Mouse (Mus musculus) megakaryocyte, embryonic 14.5 days (primary cell): ENCODE results near the gene Fgfr2. TPM values are rescaled to one million over a fixed set of nuclear protein-coding genes. Genes with fewer than 3 reads are reported as not detected.
"Not testable (repeated sequence)": the region's sequence is repeated elsewhere in the genome, so short reads cannot be mapped to it uniquely, and the experiment has no call there.

Source experiments
- H3K27me3 ChIP-seq: replicated peaks from 2 replicates; pipeline ENCODE3; 2012; ENCODE audit warnings: inconsistent platforms
- H3K36me3 ChIP-seq: replicated peaks from 2 replicates; pipeline ENCODE3; 2012; ENCODE audit warnings: low read length, inconsistent platforms, mixed read lengths
- H3K4me1 ChIP-seq: 2 replicates; pipeline ENCODE4 v1.6.1; 2012; ENCODE audit warnings: inconsistent platforms
- H3K4me3 ChIP-seq: replicated peaks from 2 replicates; pipeline ENCODE3; 2012; ENCODE audit warnings: moderate library complexity, mild to moderate bottlenecking, inconsistent platforms
- H3K9me3 ChIP-seq: 2 replicates; pipeline ENCODE4 v1.6.1; 2012; ENCODE audit warnings: inconsistent platforms
- FLI1 ChIP-seq: IDR thresholded peaks from 2 replicates; pipeline ENCODE4 v1.6.1; 2012; ENCODE audit warnings: low read length, inconsistent platforms, mixed read lengths
- GATA1 ChIP-seq: IDR thresholded peaks from 3 replicates; pipeline ENCODE4 v1.6.1; 2012; ENCODE audit warnings: mixed read lengths, low read length, inconsistent platforms, borderline replicate concordance
- polyA plus RNA-seq: library from polyadenylated mRNA; stranded (reverse); fragments of >175 nt; gene quantifications from 2 replicates; pipeline ENCODE4 v1.2.3, GENCODE M21; 2012; ENCODE audit warnings: low replicate concordance; ENCODE audit not compliant: insufficient read depth

Gene Fgfr2
- polyA plus RNA-seq, 1 experiment: 0.45 TPM

DNA sequence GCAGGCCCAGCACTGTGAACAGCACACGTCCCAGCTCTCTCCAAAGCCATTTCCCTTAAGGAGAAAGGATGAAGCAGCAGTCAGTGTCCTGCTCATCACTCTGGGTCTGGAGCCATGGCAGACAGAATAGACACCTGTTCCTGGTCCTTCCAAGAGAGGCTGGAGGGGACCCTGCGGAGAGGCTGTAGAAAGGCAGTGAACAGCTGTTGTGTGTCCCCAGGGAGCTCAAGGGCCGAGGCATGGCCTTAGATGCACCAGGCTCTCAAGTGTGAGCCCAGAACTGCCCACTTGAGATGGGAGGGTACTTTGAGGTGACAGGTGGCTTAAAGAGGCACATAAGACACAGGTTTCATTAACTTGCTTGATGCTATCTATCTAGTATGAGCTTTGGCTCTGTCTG is 20.6 kb downstream of the Fgfr2 start:
- TF ChIP-seq GATA1 (no peak), FLI1 (no peak)
- H3K4me3 ChIP-seq: no peak overlapping the region
- H3K9me3 ChIP-seq: no peaks in the 10 kb centered on the region
- H3K36me3 ChIP-seq: peaks cover 51% of the 10 kb centered on the region
- H3K4me1 ChIP-seq: peaks cover 65% of the 10 kb centered on the region
- H3K27me3 ChIP-seq: no peaks in the 10 kb centered on the region

DNA sequence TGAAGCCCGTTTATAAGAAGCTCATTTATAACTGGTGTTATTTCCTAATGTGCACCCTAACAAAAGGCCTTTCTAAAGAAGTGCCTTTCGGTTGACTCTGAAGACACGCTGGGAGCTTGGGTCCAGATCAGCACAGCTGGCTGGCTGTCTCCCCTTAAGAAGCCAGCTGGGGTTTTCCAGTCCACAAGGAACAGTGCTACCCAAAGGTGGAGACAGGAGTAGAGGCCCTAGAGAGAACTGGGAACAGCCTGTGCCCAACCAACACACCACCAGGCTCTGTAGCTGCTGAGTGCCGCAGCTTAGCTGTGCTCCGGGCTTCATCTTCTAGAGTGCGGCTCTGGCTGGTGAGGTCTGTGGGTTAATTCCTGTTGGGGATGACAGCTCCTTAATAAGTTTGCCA is 22.1 kb downstream of the Fgfr2 start:
- H3K4me3 ChIP-seq: no peak overlapping the region
- no peaks in the 10 kb centered on the region for H3K27me3 ChIP-seq
- no peaks in the 10 kb centered on the region for H3K9me3 ChIP-seq
- TF ChIP-seq FLI1 (no peak), GATA1 (no peak)
- H3K4me1 ChIP-seq: peaks cover 51% of the 10 kb centered on the region
- peaks cover 59% of the 10 kb centered on the region for H3K36me3 ChIP-seq

DNA sequence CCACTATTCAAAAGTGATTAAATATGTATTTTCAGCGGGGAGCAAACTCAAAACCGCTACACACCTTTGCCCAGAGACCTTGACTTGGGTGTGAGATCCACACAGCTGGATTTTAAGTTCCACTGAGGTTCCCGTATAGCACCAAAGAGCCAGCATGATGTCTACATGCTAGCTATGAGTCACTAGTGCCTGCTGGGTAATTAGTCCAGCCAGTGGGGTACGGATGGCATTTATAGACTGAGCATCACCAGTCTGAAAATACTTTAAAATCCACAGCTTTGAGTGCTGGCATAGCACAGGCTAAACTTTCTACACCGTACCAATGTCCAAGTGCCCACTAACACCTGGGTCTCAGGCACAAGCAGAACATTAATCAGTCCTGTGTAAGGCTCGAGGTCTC is 23.0 kb downstream of the Fgfr2 start:
- TF ChIP-seq GATA1: no peak
- TF ChIP-seq FLI1: no peak
- Histone ChIP-seq H3K36me3 (peaks cover 61% of the 10 kb centered on the region), H3K4me3 (no peak overlapping the region), H3K27me3 (no peaks in the 10 kb centered on the region), H3K9me3 (no peaks in the 10 kb centered on the region), H3K4me1 (peaks cover 48% of the 10 kb centered on the region)

DNA sequence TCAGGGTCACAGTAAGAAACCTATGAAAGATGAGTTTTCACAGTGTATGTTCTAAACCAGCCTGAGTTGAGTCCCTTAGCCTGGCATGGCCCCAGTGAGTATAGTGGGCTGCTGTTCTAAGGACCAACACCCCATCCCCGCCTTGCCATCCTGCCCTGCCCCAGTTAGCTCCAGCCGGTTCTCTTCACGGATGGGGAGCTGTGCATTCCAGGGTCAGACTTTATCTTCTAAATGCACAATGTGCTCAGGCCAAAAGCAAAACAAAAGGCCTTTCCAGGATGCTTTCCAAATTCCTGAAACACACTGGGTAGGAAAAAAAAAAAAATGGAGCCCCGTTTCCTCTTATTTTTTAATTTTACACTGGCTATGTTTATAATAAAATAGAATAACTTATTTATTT is 23.9 kb downstream of the Fgfr2 start:
- Histone ChIP-seq H3K27me3 (no peaks in the 10 kb centered on the region), H3K36me3 (peaks cover 59% of the 10 kb centered on the region), H3K4me3 (no peak overlapping the region), H3K9me3 (no peaks in the 10 kb centered on the region), H3K4me1 (peaks cover 48% of the 10 kb centered on the region)
- TF ChIP-seq FLI1 (no peak), GATA1 (no peak)

DNA sequence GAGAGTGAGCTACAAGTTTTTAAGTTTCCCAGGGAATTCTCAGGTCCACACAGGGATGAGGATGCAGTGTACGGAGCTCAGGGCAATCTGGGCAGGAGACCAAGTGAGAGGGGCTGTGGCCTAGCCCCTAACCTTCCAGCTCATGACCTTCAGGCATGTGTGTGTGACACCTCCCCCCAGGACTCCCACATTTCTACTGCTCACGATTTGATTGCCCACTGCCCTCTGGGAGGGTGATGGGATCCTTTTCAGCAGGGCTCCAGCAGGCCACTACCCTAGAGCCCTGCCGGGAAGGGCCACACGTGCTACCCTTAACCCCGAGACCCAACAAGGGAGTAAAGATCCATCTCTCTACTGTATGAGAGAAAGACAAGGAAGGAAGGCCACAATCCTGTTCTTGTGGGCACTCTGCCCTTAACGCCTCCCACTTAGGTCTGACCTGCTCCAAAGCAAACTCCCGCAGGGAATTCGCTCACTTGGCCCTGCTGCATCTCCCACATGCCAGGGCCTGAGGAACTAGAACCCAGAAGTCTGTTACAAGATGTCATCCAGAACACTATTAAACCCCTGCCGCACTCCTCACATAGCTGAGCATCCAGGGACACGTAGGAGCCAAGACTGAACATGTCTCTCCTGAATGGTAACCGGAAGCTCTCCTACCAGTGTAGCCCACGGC is 24.9 kb downstream of the Fgfr2 start:
- no peak overlapping the region for H3K4me3 ChIP-seq
- TF ChIP-seq GATA1 (no peak), FLI1 (no peak)
- no peaks in the 10 kb centered on the region for H3K27me3 ChIP-seq
- H3K4me1 ChIP-seq: peaks cover 44% of the 10 kb centered on the region
- peaks cover 67% of the 10 kb centered on the region for H3K36me3 ChIP-seq
- no peaks in the 10 kb centered on the region for H3K9me3 ChIP-seq

DNA sequence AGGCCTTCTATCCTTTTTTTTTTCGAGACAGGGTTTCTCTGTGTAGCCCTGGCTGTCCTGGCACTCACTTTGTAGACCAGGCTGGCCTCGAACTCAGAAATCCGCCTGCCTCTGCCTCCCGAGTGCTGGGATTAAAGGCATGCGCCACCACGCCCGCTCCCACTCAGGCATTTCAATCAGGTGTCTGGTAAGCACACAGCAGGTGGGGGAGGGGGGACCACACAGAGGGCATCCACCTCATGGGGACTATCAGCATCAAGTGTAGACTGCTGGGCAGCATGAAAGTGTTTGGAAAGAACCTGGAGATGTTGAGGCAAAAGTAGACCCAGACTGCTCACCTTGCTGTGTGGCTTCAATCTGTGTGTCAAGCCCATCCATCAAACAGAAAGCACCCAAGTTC is 27.5 kb downstream of the Fgfr2 start:
- not testable (repeated sequence) for H3K4me3 ChIP-seq, H3K27me3 ChIP-seq, H3K9me3 ChIP-seq
- H3K36me3 ChIP-seq: peaks cover 69% of the 10 kb centered on the region
- peaks cover 41% of the 10 kb centered on the region for H3K4me1 ChIP-seq

DNA sequence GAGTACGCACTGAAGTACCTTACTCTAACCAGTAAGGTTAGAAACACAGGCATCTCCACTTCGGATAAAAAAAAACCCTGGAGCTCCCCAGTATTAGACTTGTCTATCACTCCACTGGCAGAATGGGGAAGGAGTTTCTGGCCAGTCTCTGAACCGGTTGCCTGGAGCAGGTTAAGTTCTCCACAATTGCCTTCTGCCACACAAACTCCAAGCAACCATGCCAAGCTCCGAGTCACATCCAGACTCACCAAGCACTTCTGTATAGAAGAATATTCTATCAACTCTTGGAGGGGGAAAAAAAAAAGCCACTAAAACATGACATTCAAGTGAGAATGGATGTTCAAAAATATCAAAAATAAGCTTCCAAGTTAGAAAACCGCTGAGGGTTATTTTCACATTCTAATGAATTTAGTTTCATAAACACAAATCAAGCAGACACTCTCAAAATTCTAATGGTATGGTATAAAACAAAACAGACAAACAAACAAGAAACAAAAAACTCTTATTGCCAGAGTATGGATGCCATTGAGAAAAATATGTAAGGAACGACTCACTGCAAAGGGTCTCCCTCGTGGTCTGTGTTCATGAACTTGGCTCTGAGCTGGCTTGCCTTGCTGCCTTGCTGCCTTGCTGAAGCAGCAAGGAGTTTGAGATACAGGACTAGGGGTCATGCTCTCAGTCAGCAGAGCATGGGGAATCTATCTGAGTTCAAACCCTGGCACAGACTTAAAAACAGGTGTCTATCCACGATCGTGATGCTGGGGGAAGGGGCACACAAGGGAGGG is 28.2 kb downstream of the Fgfr2 start:
- H3K36me3 ChIP-seq: peaks cover 63% of the 10 kb centered on the region
- TF ChIP-seq GATA1 (no peak), FLI1 (no peak)
- no peaks in the 10 kb centered on the region for H3K9me3 ChIP-seq
- H3K27me3 ChIP-seq: no peaks in the 10 kb centered on the region
- H3K4me3 ChIP-seq: no peak overlapping the region
- H3K4me1 ChIP-seq: peaks cover 42% of the 10 kb centered on the region

DNA sequence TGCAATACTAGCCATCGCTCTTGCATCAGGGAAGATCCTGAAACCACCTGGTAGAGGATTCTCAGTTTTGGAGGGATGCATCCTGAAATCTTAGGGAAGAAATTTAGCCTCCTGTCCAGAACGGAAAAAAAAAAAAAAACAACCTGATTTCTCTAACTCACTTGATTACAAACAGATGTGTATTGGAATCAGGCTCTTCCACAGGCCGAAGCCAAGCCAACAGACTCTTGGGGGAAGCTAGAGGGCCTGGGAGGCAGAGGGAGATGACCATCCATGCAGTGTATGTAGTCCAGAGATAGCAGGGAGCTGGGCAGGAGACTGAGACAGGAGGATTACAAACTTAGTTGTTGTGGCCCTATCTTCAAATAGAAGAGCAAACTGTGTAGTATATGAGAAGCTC is 29.0 kb downstream of the Fgfr2 start:
- peaks cover 58% of the 10 kb centered on the region for H3K36me3 ChIP-seq
- no peaks in the 10 kb centered on the region for H3K9me3 ChIP-seq
- peaks cover 43% of the 10 kb centered on the region for H3K4me1 ChIP-seq
- TF ChIP-seq FLI1: no peak
- TF ChIP-seq GATA1: no peak
- H3K4me3 ChIP-seq: no peak overlapping the region
- no peaks in the 10 kb centered on the region for H3K27me3 ChIP-seq

DNA sequence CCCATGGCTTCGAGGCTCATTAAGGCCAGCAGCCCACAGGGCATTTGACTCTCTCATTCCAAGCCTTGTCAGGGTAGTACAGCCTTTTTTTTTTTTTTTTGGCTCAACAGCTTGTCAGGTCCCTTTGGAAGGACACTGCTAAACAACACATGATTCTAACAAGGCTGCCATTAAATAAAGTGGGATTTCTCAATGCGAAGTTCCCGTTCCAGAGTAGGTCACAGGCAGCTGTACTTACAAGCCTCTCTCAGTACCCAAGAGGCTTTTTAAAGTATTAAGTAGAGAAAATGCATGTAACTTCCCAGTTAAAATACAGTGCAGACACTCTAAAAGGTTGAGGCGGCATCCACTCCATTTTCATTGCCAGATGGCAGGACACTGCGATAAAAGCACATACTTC is 29.4 kb downstream of the Fgfr2 start:
- peaks cover 47% of the 10 kb centered on the region for H3K4me1 ChIP-seq
- H3K27me3 ChIP-seq: no peaks in the 10 kb centered on the region
- H3K36me3 ChIP-seq: peaks cover 58% of the 10 kb centered on the region
- TF ChIP-seq FLI1: no peak
- no peak for TF ChIP-seq GATA1
- H3K9me3 ChIP-seq: no peaks in the 10 kb centered on the region
- no peak overlapping the region for H3K4me3 ChIP-seq

DNA sequence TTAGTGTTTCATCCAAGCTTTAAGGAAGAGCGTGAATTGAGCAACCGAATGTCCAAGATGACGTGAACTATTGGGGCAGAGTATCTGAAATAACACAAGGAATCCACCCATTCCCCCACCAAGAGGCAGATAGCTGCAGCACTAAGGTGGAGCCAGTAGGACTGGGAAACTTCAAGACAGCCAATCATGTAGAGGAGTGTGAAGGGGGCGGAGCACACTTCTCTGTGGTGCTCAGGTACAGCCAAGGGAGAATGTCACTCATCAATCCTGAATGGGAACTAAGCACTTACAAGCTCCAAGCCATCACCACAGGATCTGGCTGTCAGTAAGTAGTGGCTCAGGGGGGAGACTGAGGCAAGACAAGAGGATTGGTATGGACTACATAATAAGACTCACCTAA is 32.5 kb downstream of the Fgfr2 start:
- no peak overlapping the region for H3K4me3 ChIP-seq
- peaks cover 62% of the 10 kb centered on the region for H3K4me1 ChIP-seq
- no peaks in the 10 kb centered on the region for H3K9me3 ChIP-seq
- H3K36me3 ChIP-seq: peaks cover 52% of the 10 kb centered on the region
- TF ChIP-seq FLI1 (no peak), GATA1 (no peak)
- no peaks in the 10 kb centered on the region for H3K27me3 ChIP-seq
